Mouse (Mus musculus): ENCODE data around the gene Itsn1. TPM values are rescaled to one million over a fixed set of nuclear protein-coding genes. Genes with fewer than 3 reads are reported as not detected.

Itsn1 gene
- polyA plus RNA-seq, 1 experiment from 2014 or later: 40.1 TPM

DNA sequence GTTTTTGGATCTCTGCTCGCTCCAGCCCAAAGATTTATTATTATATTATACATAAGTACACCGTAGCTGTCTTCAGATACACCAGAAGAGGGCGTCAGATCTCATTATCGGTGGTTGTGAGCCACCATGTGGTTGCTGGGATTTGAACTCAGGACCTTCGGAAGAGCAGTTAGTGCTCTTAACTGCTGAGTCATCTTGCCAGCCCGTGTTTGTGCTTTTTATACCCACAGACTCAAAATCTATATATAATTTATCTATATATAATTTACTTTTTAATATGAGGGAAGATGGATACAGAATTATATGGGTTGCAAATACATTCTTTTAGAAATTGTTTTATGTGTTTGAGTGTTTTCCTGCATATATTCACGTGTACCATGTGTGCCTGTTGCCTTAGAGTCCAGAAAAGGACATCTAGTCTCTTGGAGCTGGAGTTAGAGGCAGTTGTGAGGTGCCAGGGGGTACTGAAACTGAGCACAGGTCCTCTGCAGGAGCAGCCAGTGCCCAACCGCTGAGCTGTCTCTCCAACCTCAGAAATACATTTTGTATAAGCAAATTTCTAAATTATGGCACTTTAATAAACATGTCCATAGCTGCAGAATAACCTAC, 203.1 kb downstream of the Itsn1 start:
- ATAC-seq (replicated peaks; ENCODE audit: insufficient number of reproducible peaks, low FRiP score, low TSS enrichment, low read depth): no peak
- H3K9ac ChIP-seq (replicated peaks; ENCODE audit: low read length): no peak overlapping the region
- H3K4me1 ChIP-seq (ENCODE audit: control insufficient read depth, insufficient read depth, low read length): no peaks in the 10 kb centered on the region
- H3K4me2 ChIP-seq (ENCODE audit: low read depth, low read length): peak overlapping the region; percentile 41; the same call in 1 of the 2 replicates
- peaks cover 12% of the 10 kb centered on the region for H3K36me3 ChIP-seq (replicated peaks; ENCODE audit: control insufficient read depth, insufficient read depth, low read depth, low read length)
- H3K27me3 ChIP-seq (ENCODE audit: control insufficient read depth, insufficient read depth, low read length): no peaks in the 10 kb centered on the region
- no peak for DNase-seq (ENCODE audit: low spot score)
- no peak overlapping the region for H3K27ac ChIP-seq (replicated peaks; ENCODE audit: low read depth, low read length)
- 54% methylated on average over 8 of the region's 8 CpGs for WGBS
- H3K9me3 ChIP-seq (replicated peaks; ENCODE audit: control insufficient read depth, low read length): no peaks in the 10 kb centered on the region
- peak overlapping the region; percentile 89 for H3K4me3 ChIP-seq (ENCODE audit: low read depth, low read length)

DNA sequence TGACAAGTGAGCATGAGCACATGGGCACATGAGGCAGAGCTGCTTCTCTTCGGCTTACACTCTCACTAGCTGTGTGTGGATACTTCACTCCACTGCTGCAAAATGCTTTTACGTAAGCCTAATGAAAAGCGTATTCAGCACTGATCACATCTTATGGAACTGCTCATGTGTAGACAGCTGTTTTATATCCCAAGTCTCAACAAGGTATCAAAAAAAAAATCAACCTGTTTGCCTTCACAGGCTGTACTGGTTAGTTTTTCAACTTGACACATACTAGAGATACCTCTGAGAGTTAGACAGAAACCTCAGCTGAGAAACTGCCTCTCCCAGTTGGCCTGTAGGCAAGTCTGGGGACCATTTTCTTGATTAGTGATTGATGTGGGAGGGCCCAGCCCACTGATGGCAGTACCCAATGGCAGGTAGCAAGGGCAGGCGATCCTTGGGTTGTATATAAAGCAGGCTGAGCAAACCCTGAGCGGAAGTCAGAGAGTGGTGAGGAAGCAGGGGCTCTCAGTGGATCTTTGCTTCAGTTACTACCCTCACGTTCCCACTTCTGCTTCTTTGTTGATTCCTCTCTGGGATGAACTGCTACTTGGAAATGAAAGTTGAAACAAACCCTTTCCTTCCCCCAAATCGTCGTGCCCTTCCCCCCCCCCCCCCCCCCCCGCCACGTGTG, 203.9 kb downstream of the Itsn1 start:
- ATAC-seq (replicated peaks; ENCODE audit: insufficient number of reproducible peaks, low FRiP score, low TSS enrichment, low read depth) (no peak), DNase-seq (ENCODE audit: low spot score) (no peak)
- Histone ChIP-seq H3K27ac (replicated peaks; ENCODE audit: low read depth, low read length) (no peak overlapping the region), H3K4me2 (ENCODE audit: low read depth, low read length) (no peak overlapping the region), H3K9ac (replicated peaks; ENCODE audit: low read length) (no peak overlapping the region), H3K4me1 (ENCODE audit: control insufficient read depth, insufficient read depth, low read length) (no peaks in the 10 kb centered on the region), H3K36me3 (replicated peaks; ENCODE audit: control insufficient read depth, insufficient read depth, low read depth, low read length) (peaks cover 5% of the 10 kb centered on the region), H3K9me3 (replicated peaks; ENCODE audit: control insufficient read depth, low read length) (no peaks in the 10 kb centered on the region), H3K27me3 (ENCODE audit: control insufficient read depth, insufficient read depth, low read length) (no peaks in the 10 kb centered on the region), H3K4me3 (ENCODE audit: low read depth, low read length) (no peak overlapping the region)
- WGBS: 54% methylated on average over 8 of the region's 10 CpGs

DNA sequence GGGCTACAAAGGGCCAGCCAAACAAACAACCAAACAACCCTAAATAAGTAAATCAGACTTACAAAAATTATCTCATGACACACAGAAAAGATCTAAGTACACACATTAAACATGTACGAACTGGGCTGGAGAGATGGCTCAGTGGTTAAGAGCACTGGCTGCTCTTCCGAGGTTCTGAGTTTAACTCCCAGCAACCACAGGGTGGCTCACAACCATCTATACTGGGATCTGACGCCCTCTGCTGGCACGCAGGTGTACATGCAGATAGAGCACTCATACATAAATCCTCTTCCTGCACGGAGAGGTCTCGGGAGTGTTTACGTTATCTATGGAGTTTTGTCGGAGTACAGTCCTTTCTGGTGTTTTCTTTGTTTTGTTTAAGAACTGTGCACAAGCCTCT, 206.0 kb downstream of the Itsn1 start:
- 36% methylated on average over 8 of the region's 8 CpGs for WGBS

DNA sequence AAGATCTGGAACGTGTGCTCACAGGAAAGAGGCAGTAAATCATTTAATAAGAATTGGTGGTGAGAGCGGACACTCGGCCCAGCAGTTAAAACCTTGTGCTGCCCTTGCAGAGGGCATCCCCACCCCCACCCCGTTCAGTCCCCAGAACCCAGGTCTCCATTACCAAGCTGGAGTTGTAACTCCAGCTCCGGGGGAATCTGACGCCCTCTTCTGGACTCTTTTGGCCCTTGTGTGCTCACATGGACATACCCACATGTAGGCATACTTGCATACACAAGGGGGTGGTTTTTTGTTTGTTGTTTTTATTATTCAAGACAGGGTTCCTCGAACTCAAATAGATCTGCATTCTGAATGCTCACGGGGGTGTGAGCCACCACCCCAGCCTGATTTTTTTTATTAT, 206.6 kb downstream of the Itsn1 start:
- H3K36me3 ChIP-seq (replicated peaks; ENCODE audit: control insufficient read depth, insufficient read depth, low read depth, low read length): no peaks in the 10 kb centered on the region
- no peak overlapping the region for H3K9ac ChIP-seq (replicated peaks; ENCODE audit: low read length)
- 64% methylated on average over 8 of the region's 8 CpGs for WGBS
- H3K4me3 ChIP-seq (ENCODE audit: low read depth, low read length): no peak overlapping the region
- H3K27ac ChIP-seq (replicated peaks; ENCODE audit: low read depth, low read length): no peak overlapping the region
- H3K4me1 ChIP-seq (ENCODE audit: control insufficient read depth, insufficient read depth, low read length): no peaks in the 10 kb centered on the region
- H3K27me3 ChIP-seq (ENCODE audit: control insufficient read depth, insufficient read depth, low read length): no peaks in the 10 kb centered on the region
- no peak for DNase-seq (ENCODE audit: low spot score)
- no peak for ATAC-seq (replicated peaks; ENCODE audit: insufficient number of reproducible peaks, low FRiP score, low TSS enrichment, low read depth)
- H3K4me2 ChIP-seq (ENCODE audit: low read depth, low read length): no peak overlapping the region
- H3K9me3 ChIP-seq (replicated peaks; ENCODE audit: control insufficient read depth, low read length): no peaks in the 10 kb centered on the region

More for the DNA sequence above, 206.0 kb downstream of the Itsn1 start:
- Histone ChIP-seq H3K36me3 (replicated peaks; ENCODE audit: control insufficient read depth, insufficient read depth, low read depth, low read length) (no peaks in the 10 kb centered on the region), H3K4me1 (ENCODE audit: control insufficient read depth, insufficient read depth, low read length) (no peaks in the 10 kb centered on the region), H3K4me3 (ENCODE audit: low read depth, low read length) (no peak overlapping the region), H3K4me2 (ENCODE audit: low read depth, low read length) (no peak overlapping the region), H3K27ac (replicated peaks; ENCODE audit: low read depth, low read length) (no peak overlapping the region), H3K9ac (replicated peaks; ENCODE audit: low read length) (no peak overlapping the region), H3K27me3 (ENCODE audit: control insufficient read depth, insufficient read depth, low read length) (no peaks in the 10 kb centered on the region), H3K9me3 (replicated peaks; ENCODE audit: control insufficient read depth, low read length) (no peaks in the 10 kb centered on the region)
- ATAC-seq (replicated peaks; ENCODE audit: insufficient number of reproducible peaks, low FRiP score, low TSS enrichment, low read depth): no peak
- peak; percentile 44 for DNase-seq (ENCODE audit: low spot score)

DNA sequence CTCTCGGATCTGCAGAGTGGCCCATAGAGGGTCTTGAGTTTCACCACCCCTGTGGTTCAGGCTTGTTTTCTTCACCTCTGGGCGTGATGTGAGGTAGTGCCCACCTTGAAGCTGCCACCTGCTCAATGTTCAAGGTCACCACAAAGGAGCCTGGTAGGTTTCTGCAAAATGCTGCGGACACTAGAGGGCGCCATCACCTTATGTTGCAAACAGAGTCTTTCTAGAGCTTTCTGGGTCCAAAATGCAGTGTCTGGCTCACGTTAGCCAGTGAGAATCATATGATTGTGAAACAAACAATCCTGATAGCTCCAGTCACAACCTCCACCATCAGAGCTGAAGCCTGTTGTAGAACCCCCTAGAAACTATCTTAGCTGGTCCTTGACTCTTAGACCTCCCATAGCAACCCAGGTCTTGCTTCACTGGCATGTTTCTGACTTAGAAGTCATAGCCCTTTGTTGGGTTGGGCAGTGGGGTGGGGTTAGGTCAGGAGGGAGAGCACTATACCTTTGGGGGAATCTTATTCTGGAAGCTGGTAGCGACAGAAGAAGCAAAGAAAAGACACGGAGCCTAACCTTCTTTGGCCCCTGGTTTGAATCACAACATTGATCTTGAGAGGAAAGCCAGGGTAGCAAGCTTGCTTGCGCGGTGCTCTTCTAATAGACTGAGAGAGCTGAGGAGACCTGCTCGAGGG, 207.4 kb downstream of the Itsn1 start:
- no peak overlapping the region for H3K4me2 ChIP-seq (ENCODE audit: low read depth, low read length)
- H3K27me3 ChIP-seq (ENCODE audit: control insufficient read depth, insufficient read depth, low read length): no peaks in the 10 kb centered on the region
- no peaks in the 10 kb centered on the region for H3K4me1 ChIP-seq (ENCODE audit: control insufficient read depth, insufficient read depth, low read length)
- no peaks in the 10 kb centered on the region for H3K36me3 ChIP-seq (replicated peaks; ENCODE audit: control insufficient read depth, insufficient read depth, low read depth, low read length)
- H3K4me3 ChIP-seq (ENCODE audit: low read depth, low read length): no peak overlapping the region
- 0 out of 2 replicates have a peak overlapping the region, but pooled peaks have one; percentile 10 for H3K9ac ChIP-seq (replicated peaks; ENCODE audit: low read length)
- ATAC-seq (replicated peaks; ENCODE audit: insufficient number of reproducible peaks, low FRiP score, low TSS enrichment, low read depth): 0 out of 2 replicates have a peak, but pooled peaks have one; percentile 27
- no peaks in the 10 kb centered on the region for H3K9me3 ChIP-seq (replicated peaks; ENCODE audit: control insufficient read depth, low read length)
- no peak overlapping the region for H3K27ac ChIP-seq (replicated peaks; ENCODE audit: low read depth, low read length)
- peak; percentile 96 for DNase-seq (ENCODE audit: low spot score)
- 48% methylated on average over 10 of the region's 10 CpGs for WGBS

DNA sequence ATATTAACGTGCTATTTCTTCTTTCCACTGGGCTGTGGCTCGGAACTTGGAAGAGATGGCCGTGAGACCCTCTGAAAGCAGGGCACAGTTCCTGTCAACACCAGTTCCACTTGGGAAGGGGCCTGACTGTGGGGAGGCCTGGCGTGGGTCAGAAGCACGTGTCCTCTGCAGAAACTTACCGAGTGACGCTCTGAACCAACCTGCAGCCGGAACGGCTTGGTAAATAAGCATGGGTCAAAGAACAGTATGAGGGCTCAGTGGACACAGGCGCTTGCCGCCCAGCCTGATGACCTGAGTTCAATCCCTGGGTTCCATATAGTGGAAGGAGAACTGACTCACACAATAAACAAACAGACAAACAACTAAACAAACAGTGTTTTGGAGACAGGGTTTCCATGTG, 208.2 kb downstream of the Itsn1 start:
- no peak for DNase-seq (ENCODE audit: low spot score)
- Histone ChIP-seq H3K9me3 (replicated peaks; ENCODE audit: control insufficient read depth, low read length) (no peaks in the 10 kb centered on the region), H3K9ac (replicated peaks; ENCODE audit: low read length) (no peak overlapping the region), H3K27me3 (ENCODE audit: control insufficient read depth, insufficient read depth, low read length) (no peaks in the 10 kb centered on the region), H3K27ac (replicated peaks; ENCODE audit: low read depth, low read length) (no peak overlapping the region), H3K4me3 (ENCODE audit: low read depth, low read length) (no peak overlapping the region), H3K4me2 (ENCODE audit: low read depth, low read length) (no peak overlapping the region), H3K36me3 (replicated peaks; ENCODE audit: control insufficient read depth, insufficient read depth, low read depth, low read length) (no peaks in the 10 kb centered on the region), H3K4me1 (ENCODE audit: control insufficient read depth, insufficient read depth, low read length) (no peaks in the 10 kb centered on the region)
- WGBS: 88% methylated on average over 11 of the region's 11 CpGs
- ATAC-seq (replicated peaks; ENCODE audit: insufficient number of reproducible peaks, low FRiP score, low TSS enrichment, low read depth): no peak

DNA sequence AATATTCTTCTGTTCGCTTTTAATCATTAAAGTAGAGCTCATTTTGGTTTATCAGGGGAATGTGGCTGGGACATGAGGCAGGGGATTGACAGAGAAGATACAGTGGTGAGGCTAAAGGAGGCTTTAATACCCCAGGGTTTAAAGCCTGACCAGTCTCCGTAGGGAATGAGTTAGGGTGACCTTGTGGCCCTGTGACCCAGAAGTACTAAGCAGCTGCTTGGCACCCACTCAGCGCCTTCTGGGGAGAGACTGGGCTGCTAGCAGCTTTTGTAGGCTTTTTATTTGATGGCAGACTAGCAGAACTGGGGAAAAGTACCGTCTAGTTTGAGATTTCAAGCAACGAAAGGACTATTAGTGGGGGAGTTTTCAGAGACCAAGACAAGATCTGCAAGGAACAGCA, 209.1 kb downstream of the Itsn1 start:
- no peak overlapping the region for H3K27ac ChIP-seq (replicated peaks; ENCODE audit: low read depth, low read length)
- WGBS: 83% methylated on average over 5 of the region's 5 CpGs
- no peak for DNase-seq (ENCODE audit: low spot score)
- no peaks in the 10 kb centered on the region for H3K4me1 ChIP-seq (ENCODE audit: control insufficient read depth, insufficient read depth, low read length)
- no peak overlapping the region for H3K4me2 ChIP-seq (ENCODE audit: low read depth, low read length)
- no peak overlapping the region for H3K4me3 ChIP-seq (ENCODE audit: low read depth, low read length)
- no peak overlapping the region for H3K9ac ChIP-seq (replicated peaks; ENCODE audit: low read length)
- no peak for ATAC-seq (replicated peaks; ENCODE audit: insufficient number of reproducible peaks, low FRiP score, low TSS enrichment, low read depth)
- no peaks in the 10 kb centered on the region for H3K9me3 ChIP-seq (replicated peaks; ENCODE audit: control insufficient read depth, low read length)
- H3K36me3 ChIP-seq (replicated peaks; ENCODE audit: control insufficient read depth, insufficient read depth, low read depth, low read length): no peaks in the 10 kb centered on the region
- no peaks in the 10 kb centered on the region for H3K27me3 ChIP-seq (ENCODE audit: control insufficient read depth, insufficient read depth, low read length)

DNA sequence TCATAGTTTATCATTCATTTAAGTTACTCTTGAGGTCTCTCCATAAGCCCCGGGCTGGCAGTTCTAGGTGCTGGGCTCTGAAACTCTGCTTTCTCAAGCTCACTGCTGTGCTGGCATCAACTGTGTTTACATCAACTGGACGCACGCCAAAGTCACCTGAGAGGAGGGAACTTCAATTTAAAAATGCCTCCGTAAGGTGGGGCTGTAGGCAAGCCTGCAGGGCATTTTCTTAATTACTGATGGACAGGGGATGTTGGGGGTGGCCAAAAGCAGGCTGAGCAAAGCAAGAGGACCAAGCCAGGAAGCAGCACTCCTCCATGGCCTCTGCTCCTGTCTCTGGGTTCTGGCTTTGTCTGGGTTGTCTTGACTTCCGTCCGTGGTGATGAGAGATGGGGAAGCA, 211.6 kb downstream of the Itsn1 start:
- H3K9me3 ChIP-seq (replicated peaks; ENCODE audit: control insufficient read depth, low read length): no peaks in the 10 kb centered on the region
- DNase-seq (ENCODE audit: low spot score): no peak
- no peak for ATAC-seq (replicated peaks; ENCODE audit: insufficient number of reproducible peaks, low FRiP score, low TSS enrichment, low read depth)
- H3K27ac ChIP-seq (replicated peaks; ENCODE audit: low read depth, low read length): no peak overlapping the region
- H3K9ac ChIP-seq (replicated peaks; ENCODE audit: low read length): no peak overlapping the region
- no peak overlapping the region for H3K4me2 ChIP-seq (ENCODE audit: low read depth, low read length)
- WGBS: 80% methylated on average over 6 of the region's 6 CpGs
- H3K4me3 ChIP-seq (ENCODE audit: low read depth, low read length): no peak overlapping the region
- no peaks in the 10 kb centered on the region for H3K4me1 ChIP-seq (ENCODE audit: control insufficient read depth, insufficient read depth, low read length)
- no peaks in the 10 kb centered on the region for H3K36me3 ChIP-seq (replicated peaks; ENCODE audit: control insufficient read depth, insufficient read depth, low read depth, low read length)
- H3K27me3 ChIP-seq (ENCODE audit: control insufficient read depth, insufficient read depth, low read length): no peaks in the 10 kb centered on the region

Measured in embryonic facial prominence, embryonic 11.5 days (tissue).